Mouse (Mus musculus) spleen, adult 18-20 months (tissue): Measurements from ENCODE around the gene Pacrg.

Source experiments
- DNase-seq, 2 experiments: peaks; one replicate each; pipeline ENCODE4 v3.0.0; 2022; ENCODE audit warnings: mixed read lengths in 2 of 2

The Pacrg gene

GRCm38 (mm10) chr17:10440961-10441360 lies 399.1 kb downstream of the Pacrg start:
- no peak for DNase-seq

- DNase-seq = no peak
Measured at GRCm38 (mm10) chr17:10439815-10440214, 400.3 kb downstream of the Pacrg start.

GRCm38 (mm10) chr17:10434867-10435266 lies 405.2 kb downstream of the Pacrg start:
- no peak for DNase-seq

- no peak for DNase-seq
Measured at GRCm38 (mm10) chr17:10432525-10433180, 407.5 kb downstream of the Pacrg start.

GRCm38 (mm10) chr17:10431849-10432524 lies 408.1 kb downstream of the Pacrg start:
- no peak for DNase-seq

- no peak for DNase-seq
Measured at GRCm38 (mm10) chr17:10430831-10431230, 409.3 kb downstream of the Pacrg start.

GRCm38 (mm10) chr17:10429406-10429805 lies 410.7 kb downstream of the Pacrg start:
- no peak for DNase-seq

- DNase-seq = no peak
Measured at GRCm38 (mm10) chr17:10425311-10425710, 414.8 kb downstream of the Pacrg start.

GRCm38 (mm10) chr17:10417558-10418253 lies 422.4 kb downstream of the Pacrg start:
- no peak for DNase-seq

GRCm38 (mm10) chr17:10416995-10417394 lies 423.1 kb downstream of the Pacrg start:
- DNase-seq = no peak

- no peak for DNase-seq
Measured at GRCm38 (mm10) chr17:10416101-10416500, 424.0 kb downstream of the Pacrg start.

GRCm38 (mm10) chr17:10414383-10414782 lies 425.7 kb downstream of the Pacrg start:
- no peak for DNase-seq

GRCm38 (mm10) chr17:10413870-10414269 lies 426.2 kb downstream of the Pacrg start:
- DNase-seq = no peak

- DNase-seq = no peak
Measured at GRCm38 (mm10) chr17:10410597-10411476, 429.3 kb downstream of the Pacrg start.

- no peak for DNase-seq
Measured at GRCm38 (mm10) chr17:10408681-10409081, 431.4 kb downstream of the Pacrg start.

- no peak for DNase-seq
Measured at GRCm38 (mm10) chr17:10407031-10407722, 432.9 kb downstream of the Pacrg start.

- DNase-seq = no peak
Measured at GRCm38 (mm10) chr17:10406311-10406710, 433.8 kb downstream of the Pacrg start.

GRCm38 (mm10) chr17:10405906-10406305 lies 434.2 kb downstream of the Pacrg start:
- no peak for DNase-seq

GRCm38 (mm10) chr17:10403186-10403585 lies 436.9 kb downstream of the Pacrg start:
- no peak for DNase-seq

GRCm38 (mm10) chr17:10402064-10402640 lies 438.0 kb downstream of the Pacrg start:
- no peak for DNase-seq

- DNase-seq = no peak
Measured at GRCm38 (mm10) chr17:10401529-10401928, 438.6 kb downstream of the Pacrg start.

GRCm38 (mm10) chr17:10399706-10400105 lies 440.4 kb downstream of the Pacrg start:
- no peak for DNase-seq
